Mouse (Mus musculus): Measurements from ENCODE around the gene Prkag2.
"Not testable (repeated sequence)": the region's sequence is repeated elsewhere in the genome, so short reads cannot be mapped to it uniquely, and the experiment has no call there.

The Prkag2 gene

GRCm38 (mm10) chr5:24860635-24861448 lies 239.6 kb downstream of the Prkag2 start:
- ChIA-PET CTCF (interaction anchor here in 2 of 4 experiments (0.5 to 0.8 kb wide), 2 partner anchors 43 to 60 kb away, joined by 3 to 6 read pairs; no protein-coding TSS in a partner anchor), POLR2A (interaction anchor here in 2 of 4 experiments (1.2 to 1.3 kb wide), 3 partner anchors 10 to 146 kb away, joined by 3 to 6 read pairs (median 3); no protein-coding TSS in a partner anchor)

GRCm38 (mm10) chr5:24859771-24860540 lies 240.5 kb downstream of the Prkag2 start:
- CTCF ChIA-PET, result interaction anchor here in 2 of 4 experiments (0.5 to 0.8 kb wide), 2 partner anchors 43 to 59 kb away, joined by 3 to 6 read pairs; no protein-coding TSS in a partner anchor

DNA sequence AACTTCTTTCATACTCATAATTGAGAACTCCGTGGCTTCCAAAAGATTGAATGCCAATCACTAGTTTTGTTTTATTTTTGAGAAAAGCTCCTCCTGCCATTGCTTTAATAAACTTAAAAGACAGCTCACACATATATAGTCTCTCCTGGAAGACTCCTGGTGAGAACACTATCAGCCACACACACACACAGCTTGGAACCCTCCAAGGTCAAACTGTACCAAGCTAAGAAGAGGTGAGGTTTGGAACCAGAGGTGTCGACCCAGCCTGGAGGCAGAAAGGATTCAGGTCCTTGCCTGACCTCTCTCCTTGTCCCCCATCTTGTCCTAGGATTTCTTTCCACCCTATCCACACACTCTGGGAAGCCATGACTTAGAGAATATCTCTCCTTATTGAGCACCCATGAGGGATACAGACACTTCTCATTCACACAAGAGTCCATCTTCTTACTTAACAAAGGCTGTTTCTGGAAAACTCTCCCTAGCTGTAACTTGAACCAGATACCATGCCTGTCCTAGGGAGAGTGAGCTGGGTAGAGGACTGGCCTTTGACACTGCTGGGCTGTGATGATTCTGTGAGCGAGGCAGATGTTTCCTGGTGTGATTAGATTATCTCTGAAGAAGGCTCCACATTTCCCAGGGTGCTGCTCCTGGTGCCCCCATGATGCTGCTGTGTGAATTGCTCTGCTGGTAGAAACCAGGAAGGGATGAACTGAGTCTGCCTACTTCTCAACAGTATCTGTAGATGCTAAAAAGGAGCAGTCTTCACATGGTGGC lies 245.4 kb downstream of the Prkag2 start:
- ChIA-PET CTCF (no interaction called here), POLR2A (interaction anchor here in 2 of 4 experiments (1.1 to 1.4 kb wide), 4 partner anchors 10 to 17 kb away, joined by 3 to 4 read pairs (median 4); partner anchors contain the start of gene Rheb (in 2 of the 2))

More at GRCm38 (mm10) chr5:24859771-24860540, 240.5 kb downstream of the Prkag2 start:
- POLR2A ChIA-PET, result interaction anchor here in 2 of 4 experiments (0.9 to 1.3 kb wide), 4 partner anchors 9 to 147 kb away, joined by 3 to 6 read pairs (median 4); no protein-coding TSS in a partner anchor

DNA sequence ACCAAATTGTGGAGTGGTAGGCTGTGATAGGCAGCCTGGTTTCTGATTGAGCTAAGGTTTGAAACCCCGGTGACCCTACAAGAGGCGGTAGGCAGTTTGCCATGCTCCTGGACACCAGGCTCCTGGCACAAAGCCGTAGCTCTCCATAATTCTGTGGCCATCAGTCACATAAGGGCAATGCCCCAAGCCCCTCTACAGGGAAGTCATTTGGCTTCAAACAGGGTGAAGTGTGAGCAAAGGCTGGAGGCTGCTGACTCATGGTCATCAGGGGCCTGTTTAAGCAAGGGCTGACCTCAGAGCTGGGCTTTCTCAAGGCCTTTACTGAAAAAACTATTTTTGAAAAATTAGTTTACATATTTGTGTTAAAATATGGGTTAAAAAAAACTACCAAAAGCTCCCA lies 246.2 kb downstream of the Prkag2 start:
- POLR2A ChIA-PET, result interaction anchor here in 1 of 4 experiments (1.2 to 1.4 kb wide), 3 partner anchors 10 to 17 kb away, joined by 3 to 4 read pairs (median 3); partner anchors contain the start of gene Rheb

GRCm38 (mm10) chr5:24848261-24848660 lies 252.2 kb downstream of the Prkag2 start:
- POLR2A ChIA-PET, CTCF ChIA-PET: not testable (repeated sequence)

More for the DNA sequence above, 246.2 kb downstream of the Prkag2 start:
- CTCF ChIA-PET, result interaction anchor here in 1 of 4 experiments (0.7 kb wide), 1 partner anchor 834 kb away, joined by 6 read pairs; no protein-coding TSS in a partner anchor

DNA sequence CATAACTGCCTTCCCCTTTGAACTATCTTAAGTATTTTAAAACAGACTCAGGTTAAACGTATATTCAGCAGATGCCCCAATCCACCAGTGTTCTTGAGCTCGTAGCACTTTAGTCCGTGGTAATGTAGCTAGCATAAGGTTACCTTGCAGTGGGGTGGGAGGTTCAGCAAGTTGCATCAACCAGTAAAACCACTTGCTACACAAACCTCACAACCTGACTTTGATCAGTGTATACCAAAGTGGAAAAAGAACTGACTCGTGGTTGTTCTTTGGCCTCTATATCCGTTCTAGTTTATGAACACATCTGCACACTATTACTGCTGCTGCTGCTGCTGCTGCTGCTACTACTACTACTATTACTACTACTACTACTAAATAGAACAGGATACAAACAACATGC lies 256.6 kb downstream of the Prkag2 start:
- ChIA-PET POLR2A (interaction anchor here in 3 of 4 experiments (0.9 to 3.2 kb wide), 19 partner anchors 10 to 917 kb away, joined by 3 to 50 read pairs (median 11); partner anchors contain the start of gene Nub1 (in 2 of the 3)), CTCF (interaction anchor here in 2 of 4 experiments (0.6 kb wide), 2 partner anchors 65 to 428 kb away, joined by 3 to 4 read pairs; no protein-coding TSS in a partner anchor)

GRCm38 (mm10) chr5:24843103-24843475 lies 257.4 kb downstream of the Prkag2 start:
- POLR2A ChIA-PET, result interaction anchor here (0.6 to 3.2 kb wide), 78 partner anchors 9 to 1178 kb away, joined by 3 to 50 read pairs (median 5); partner anchors contain the start of genes Abcf2 (in 3 of the 4), Nub1 (in 3 of the 4), Abcb8 (in 1 of the 4) and E130116L18Rik (in 1 of the 4)
- CTCF ChIA-PET, result interaction anchor here in 3 of 4 experiments (0.6 to 1.4 kb wide), 9 partner anchors 15 to 427 kb away, joined by 3 to 6 read pairs (median 4); partner anchors contain the start of genes Abcf2 (in 1 of the 3) and Nub1 (in 1 of the 3)

GRCm38 (mm10) chr5:24842274-24843102 lies 258.0 kb downstream of the Prkag2 start, which contains the start of gene Rheb:
Gene Rheb, minus strand, starts transcription at chr5:24842624.
- CTCF ChIA-PET, result interaction anchor here (0.5 to 1.4 kb wide), 13 partner anchors 14 to 265 kb away, joined by 3 to 9 read pairs (median 3); partner anchors contain the start of genes Abcf2 (in 1 of the 4) and Nub1 (in 1 of the 4)

DNA sequence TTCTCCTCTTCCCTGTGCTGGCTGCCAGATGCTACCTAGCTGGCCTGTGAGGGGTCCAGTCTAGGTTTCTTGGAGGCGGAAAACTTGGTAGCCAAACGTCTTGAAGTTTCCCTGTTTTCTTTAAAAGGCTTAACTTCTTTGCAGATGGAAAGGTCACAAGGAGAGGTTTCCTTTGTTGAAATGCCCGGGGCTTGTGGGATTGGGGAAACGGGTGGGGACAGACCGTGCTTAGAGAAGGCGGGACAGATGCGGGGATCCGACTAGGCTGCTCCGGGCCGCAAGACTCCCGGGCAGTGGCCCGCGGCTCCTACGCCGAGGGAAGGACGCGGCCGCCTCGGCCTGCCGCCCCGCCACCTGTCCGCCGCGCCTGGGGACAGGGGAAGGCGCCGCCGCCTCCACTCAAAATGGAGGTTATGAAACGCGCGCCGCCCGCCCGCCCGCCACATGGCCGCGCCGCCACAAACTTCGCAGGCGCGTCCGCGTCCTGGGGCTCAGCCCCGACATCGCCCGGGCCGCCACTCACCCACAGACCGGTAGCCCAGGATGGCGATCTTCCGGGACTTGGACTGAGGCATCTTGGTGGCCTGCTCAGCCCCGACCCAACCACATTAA lies 258.7 kb downstream of the Prkag2 start:
- CTCF ChIA-PET, result interaction anchor here (0.6 to 1.4 kb wide), 10 partner anchors 13 to 240 kb away, joined by 3 to 9 read pairs (median 4); partner anchors contain the start of gene Nub1 (in 1 of the 4)
- POLR2A ChIA-PET, result interaction anchor here (0.6 to 3.2 kb wide), 67 partner anchors 8 to 918 kb away, joined by 3 to 50 read pairs (median 5); partner anchors contain the start of genes Abcf2 (in 3 of the 4), Nub1 (in 3 of the 4), Actr3b (in 1 of the 4) and E130116L18Rik (in 1 of the 4)

More at GRCm38 (mm10) chr5:24842274-24843102, 258.0 kb downstream of the Prkag2 start, which contains the start of gene Rheb:
- POLR2A ChIA-PET, result interaction anchor here (0.5 to 3.2 kb wide), 96 partner anchors 9 to 1177 kb away, joined by 3 to 50 read pairs (median 4); partner anchors contain the start of genes Abcf2 (in 3 of the 4), Nub1 (in 3 of the 4), Abcb8 (in 1 of the 4) and Actr3b (in 1 of the 4)

- POLR2A ChIA-PET, result interaction anchor here in 3 of 4 experiments (2.0 to 3.2 kb wide), 3 partner anchors 9 to 21 kb away, joined by 10 to 20 read pairs (median 17); no protein-coding TSS in a partner anchor
These were observed 259.4 kb downstream of the Prkag2 start for GRCm38 (mm10) chr5:24840975-24841431.

DNA sequence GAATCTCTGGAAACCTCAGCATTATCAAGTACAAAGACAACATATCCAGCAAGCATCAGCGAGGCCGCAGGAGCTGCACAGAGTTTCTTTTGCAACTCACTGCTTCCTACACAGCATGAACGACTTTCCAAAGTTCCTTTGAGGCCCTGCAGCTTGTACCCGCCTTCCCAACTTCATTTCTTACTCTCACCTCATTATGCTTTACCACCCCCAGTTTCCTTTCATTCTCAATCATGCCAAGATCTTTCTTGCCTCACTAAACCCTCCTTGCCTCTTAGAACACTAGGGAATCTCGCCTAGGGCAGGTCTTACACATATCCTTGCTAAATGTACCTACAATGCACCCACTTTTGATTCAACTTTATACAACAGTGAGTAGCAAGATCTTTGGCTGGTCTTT lies 266.0 kb downstream of the Prkag2 start:
- POLR2A ChIA-PET, result interaction anchor here in 2 of 4 experiments (0.9 to 3.2 kb wide), 6 partner anchors 7 to 157 kb away, joined by 3 to 15 read pairs (median 9); partner anchors contain the start of gene Rheb (in 2 of the 2)
- CTCF ChIA-PET, result no interaction called here

More at GRCm38 (mm10) chr5:24840975-24841431, 259.4 kb downstream of the Prkag2 start:
- CTCF ChIA-PET, result no interaction called here

GRCm38 (mm10) chr5:24831912-24832311 lies 268.5 kb downstream of the Prkag2 start:
- POLR2A ChIA-PET, result interaction anchor here in 3 of 4 experiments (0.6 to 2.6 kb wide), 11 partner anchors 10 to 930 kb away, joined by 3 to 18 read pairs (median 4); partner anchors contain the start of genes Rheb (in 3 of the 3) and Crygn (in 1 of the 3)
- CTCF ChIA-PET, result interaction anchor here in 2 of 4 experiments (0.6 to 0.7 kb wide), 2 partner anchors 175 to 731 kb away, joined by 3 read pairs; partner anchors contain the start of gene Klhl7 (in 1 of the 2)

DNA sequence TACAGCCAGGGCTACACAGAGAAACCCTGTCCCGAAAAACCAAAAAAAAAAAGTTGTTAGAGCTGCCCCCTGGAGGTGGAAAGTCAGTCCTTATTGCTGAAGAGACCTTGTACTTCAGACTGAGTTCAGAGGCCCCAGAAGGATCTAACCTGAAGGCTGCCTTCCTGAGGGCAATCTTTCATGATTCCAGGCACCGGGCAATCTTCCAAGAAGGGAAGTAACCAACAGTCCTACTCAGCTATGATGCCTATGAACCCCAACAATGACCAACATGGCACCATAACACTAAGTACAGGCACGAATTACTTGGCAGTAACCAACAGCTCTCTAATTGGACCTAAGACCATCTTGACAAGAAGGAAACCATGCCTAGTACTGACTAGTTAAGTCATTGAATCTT lies 272.0 kb downstream of the Prkag2 start:
- ChIA-PET CTCF (interaction anchor here in 3 of 4 experiments (0.6 to 1.9 kb wide), 7 partner anchors 9 to 344 kb away, joined by 3 to 7 read pairs (median 3); partner anchors contain the start of gene Rheb (in 1 of the 3)), POLR2A (interaction anchor here in 3 of 4 experiments (0.9 to 3.4 kb wide), 9 partner anchors 11 to 144 kb away, joined by 3 to 20 read pairs (median 4); partner anchors contain the start of gene Rheb (in 3 of the 3))

DNA sequence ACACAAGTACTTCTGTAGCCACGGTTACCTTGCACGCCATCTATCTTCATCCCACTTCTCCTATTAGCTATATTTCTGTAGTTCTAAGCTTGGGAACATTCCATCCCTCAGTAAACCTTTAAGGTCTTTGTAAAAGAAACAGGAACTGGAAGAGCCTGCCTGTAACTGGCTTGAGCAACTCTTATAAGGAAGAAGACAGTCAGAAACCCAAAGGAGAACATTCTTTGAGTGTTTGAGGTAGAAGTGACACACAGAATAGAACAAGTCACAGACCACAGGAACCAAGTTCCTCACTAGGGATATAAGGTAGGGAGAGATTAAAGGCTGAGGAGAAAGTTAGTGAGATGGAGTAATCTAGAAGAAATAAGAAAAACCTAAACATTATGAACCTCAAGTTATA lies 273.3 kb downstream of the Prkag2 start:
- CTCF ChIA-PET, result interaction anchor here in 1 of 4 experiments (0.6 kb wide), 1 partner anchor 137 kb away, joined by 4 read pairs; no protein-coding TSS in a partner anchor

More for the DNA sequence above, 273.3 kb downstream of the Prkag2 start:
- POLR2A ChIA-PET, result interaction anchor here in 3 of 4 experiments (1.0 to 3.4 kb wide), 12 partner anchors 8 to 184 kb away, joined by 3 to 20 read pairs (median 6); partner anchors contain the start of gene Rheb (in 3 of the 3)
